8 mouse cellular contexts compared by ENCODE assay signal in genomic region chr10:88380430-88381060, GRCm38 (mm10). TPM values are rescaled to one million over a fixed set of nuclear protein-coding genes. Genes with fewer than 3 reads are reported as not detected.
DNase-seq lines count a peak whose midpoint lies in the region; ATAC-seq lines count a peak whose summit lies in the region.

No protein-coding gene starts in this region.

- ATAC-seq in neural tube, embryonic 11.5 days (ENCODE audit: insufficient read depth, low FRiP score, low TSS enrichment): no peak
- ATAC-seq in forebrain, embryonic 16.5 days: no peak
- 0 out of 2 replicates have a peak, but pooled peaks have one; percentile 11 for ATAC-seq in kidney, embryonic 15.5 days (replicated peaks; ENCODE audit: low FRiP score)
- ATAC-seq in neural tube, embryonic 12.5 days (ENCODE audit: low FRiP score, low read depth): no peak

- peak overlapping the region; percentile 90 for H3K4me2 ChIP-seq in neural tube, embryonic 11.5 days (ENCODE audit: low read depth)
- H3K4me2 ChIP-seq in forebrain, embryonic 16.5 days (ENCODE audit: low read length): peak overlapping the region; percentile 78
- H3K4me2 ChIP-seq in kidney, embryonic 15.5 days: peak overlapping the region; percentile 89
- peak overlapping the region; percentile 90 for H3K4me2 ChIP-seq in neural tube, embryonic 12.5 days (replicated peaks)

- H3K9ac ChIP-seq in neural tube, embryonic 11.5 days (ENCODE audit: low read length): no peak overlapping the region
- H3K9ac ChIP-seq in forebrain, embryonic 16.5 days (replicated peaks; ENCODE audit: low read depth, low read length): peak overlapping the region; percentile 91
- H3K9ac ChIP-seq in kidney, embryonic 15.5 days: 0 out of 2 replicates have a peak overlapping the region, but pooled peaks have one; percentile 1
- H3K9ac ChIP-seq in neural tube, embryonic 12.5 days: 0 out of 2 replicates have a peak overlapping the region, but pooled peaks have one; percentile 21

- H3K4me3 ChIP-seq in neural tube, embryonic 11.5 days (ENCODE audit: low read depth, low read length): peak overlapping the region; percentile 67
- peak overlapping the region; percentile 76 for H3K4me3 ChIP-seq in forebrain, embryonic 16.5 days (replicated peaks; ENCODE audit: low read length)
- H3K4me3 ChIP-seq in kidney, embryonic 15.5 days (replicated peaks): peak overlapping the region; percentile 85
- peak overlapping the region; percentile 82; the same call in 1 of the 2 replicates for H3K4me3 ChIP-seq in neural tube, embryonic 12.5 days

- no peaks in the 10 kb centered on the region for H3K9me3 ChIP-seq in neural tube, embryonic 11.5 days (ENCODE audit: control insufficient read depth, low read length)
- H3K9me3 ChIP-seq in forebrain, embryonic 16.5 days (ENCODE audit: control insufficient read depth, low read length): no peaks in the 10 kb centered on the region
- no peaks in the 10 kb centered on the region for H3K9me3 ChIP-seq in kidney, embryonic 15.5 days (replicated peaks)
- no peaks in the 10 kb centered on the region for H3K9me3 ChIP-seq in neural tube, embryonic 12.5 days

- no peak overlapping the region for H3K27ac ChIP-seq in neural tube, embryonic 11.5 days (ENCODE audit: low read depth, low read length)
- no peak overlapping the region for H3K27ac ChIP-seq in forebrain, embryonic 16.5 days (ENCODE audit: low read length)
- peak overlapping the region; percentile 37; the same call in 1 of the 2 replicates for H3K27ac ChIP-seq in kidney, embryonic 15.5 days
- H3K27ac ChIP-seq in neural tube, embryonic 12.5 days: no peak overlapping the region

- 54% methylated on average over 14 of the region's 14 CpGs for WGBS in neural tube, embryonic 11.5 days
- WGBS in forebrain, embryonic 16.5 days: 25% methylated on average over 14 of the region's 14 CpGs
- 43% methylated on average over 14 of the region's 14 CpGs for WGBS in kidney, embryonic 15.5 days
- WGBS in neural tube, embryonic 12.5 days: 53% methylated on average over 14 of the region's 14 CpGs

- peaks cover 7% of the 10 kb centered on the region; the same call in 1 of the 2 replicates for H3K4me1 ChIP-seq in neural tube, embryonic 11.5 days (ENCODE audit: control insufficient read depth, insufficient read depth, low read length)
- peaks cover 24% of the 10 kb centered on the region for H3K4me1 ChIP-seq in forebrain, embryonic 16.5 days (replicated peaks; ENCODE audit: control insufficient read depth, insufficient read depth, low read length)
- peaks cover 39% of the 10 kb centered on the region for H3K4me1 ChIP-seq in kidney, embryonic 15.5 days
- peaks cover 14% of the 10 kb centered on the region for H3K4me1 ChIP-seq in neural tube, embryonic 12.5 days

- no peak for DNase-seq in neural tube, embryonic 11.5 days (ENCODE audit: low spot score)
- no peak for DNase-seq in neural tube, embryonic 10.5 days (ENCODE audit: extremely low spot score, low spot score)
- no peak for DNase-seq in frontal cortex, adult 2 months (ENCODE audit: extremely low spot score in 1 of 2, low spot score in 1 of 2)
- no peak for DNase-seq in urinary bladder, postnatal 10 days (ENCODE audit: low spot score)
- DNase-seq in spleen, postnatal 36 days (ENCODE audit: low spot score in 2 of 2): no peak

- H3K36me3 ChIP-seq in neural tube, embryonic 11.5 days (ENCODE audit: control insufficient read depth, insufficient read depth, low read length): no peaks in the 10 kb centered on the region
- H3K36me3 ChIP-seq in forebrain, embryonic 16.5 days (ENCODE audit: control insufficient read depth, insufficient read depth): no peaks in the 10 kb centered on the region
- H3K36me3 ChIP-seq in kidney, embryonic 15.5 days: no peaks in the 10 kb centered on the region
- H3K36me3 ChIP-seq in neural tube, embryonic 12.5 days: no peaks in the 10 kb centered on the region

- H3K27me3 ChIP-seq in neural tube, embryonic 11.5 days (ENCODE audit: control insufficient read depth, insufficient read depth, low read length): no peaks in the 10 kb centered on the region
- 0 out of 2 replicates have a peak, but pooled peaks cover 1% of the 10 kb centered on the region for H3K27me3 ChIP-seq in forebrain, embryonic 16.5 days (replicated peaks; ENCODE audit: control insufficient read depth, insufficient read depth, low read length)
- H3K27me3 ChIP-seq in kidney, embryonic 15.5 days: peaks cover 5% of the 10 kb centered on the region; the same call in 1 of the 2 replicates
- no peaks in the 10 kb centered on the region for H3K27me3 ChIP-seq in neural tube, embryonic 12.5 days (replicated peaks)

RNA-seq across cellular contexts. Expression of gene Gnptab, which starts 1.6 kb away (rescaled TPM):
- polyA plus RNA-seq in neural tube, embryonic 11.5 days (2014; fragmentation: Nextera tagmentation; extraction: Ambion mirVana): 7.7 and 8.1 TPM in 2 replicates
- 17.8 and 18.4 TPM in 2 replicates for polyA plus RNA-seq in forebrain, embryonic 16.5 days (2015; fragmentation: Nextera tagmentation; extraction: Ambion mirVana)
- 12.4 and 14.3 TPM in 2 replicates for polyA plus RNA-seq in kidney, embryonic 15.5 days (2015; fragmentation: Nextera tagmentation; extraction: Ambion mirVana)
- 14.4 and 14.5 TPM in 2 replicates for polyA plus RNA-seq in neural tube, embryonic 12.5 days (2016; fragmentation: Nextera tagmentation; extraction: Ambion mirVana)
- 34.6 and 36.8 TPM in 2 replicates for polyA plus RNA-seq in frontal cortex, adult 2 months (2012; rRNA removed)

RNA-seq across cellular contexts. Expression of gene Dram1, which starts 1.7 kb away (rescaled TPM):
- polyA plus RNA-seq in neural tube, embryonic 11.5 days (2014; fragmentation: Nextera tagmentation; extraction: Ambion mirVana): 0.24 and 0.76 TPM in 2 replicates
- polyA plus RNA-seq in forebrain, embryonic 16.5 days (2015; fragmentation: Nextera tagmentation; extraction: Ambion mirVana): 0.70 and 0.72 TPM in 2 replicates
- polyA plus RNA-seq in kidney, embryonic 15.5 days (2015; fragmentation: Nextera tagmentation; extraction: Ambion mirVana): 1.9 and 2.1 TPM in 2 replicates
- 0.55 and 0.63 TPM in 2 replicates for polyA plus RNA-seq in neural tube, embryonic 12.5 days (2016; fragmentation: Nextera tagmentation; extraction: Ambion mirVana)
- 1.4 and 1.7 TPM in 2 replicates for polyA plus RNA-seq in frontal cortex, adult 2 months (2012; rRNA removed)
